Mouse (Mus musculus) lung, embryonic 15.5 days (tissue): ENCODE results near the gene Atp5d. TPM values are rescaled to one million over a fixed set of nuclear protein-coding genes. Genes with fewer than 3 reads are reported as not detected.

Source experiments
- ATAC-seq: fragments of 200-750 bp; cut with Nextera tagmentation; 2 replicates; pipeline ENCODE4 v1.8.0; 2017; ENCODE audit warnings: moderate number of reproducible peaks, borderline replicate concordance; ENCODE audit not compliant: low FRiP score, low TSS enrichment; ENCODE audit errors: extremely low read depth
- H3K27ac ChIP-seq: fragments of 300-500 bp; sonication (generic); 2 replicates; pipeline ENCODE4 v1.5.1; 2015; ENCODE audit warnings: moderate library complexity, mild to moderate bottlenecking, inconsistent platforms
- H3K27me3 ChIP-seq: fragments of 300-500 bp; sonication (generic); 2 replicates; pipeline ENCODE4 v1.6.1; 2015; ENCODE audit warnings: inconsistent platforms
- H3K36me3 ChIP-seq: fragments of 300-500 bp; sonication (generic); 2 replicates; pipeline ENCODE4 v1.6.1; 2015; ENCODE audit warnings: inconsistent platforms
- H3K4me1 ChIP-seq: fragments of 300-500 bp; sonication (generic); 2 replicates; pipeline ENCODE4 v1.6.1; 2015; ENCODE audit warnings: inconsistent platforms
- H3K4me2 ChIP-seq: fragments of 300-500 bp; sonication (generic); 2 replicates; pipeline ENCODE4 v1.6.1; 2015; ENCODE audit warnings: inconsistent platforms, mild to moderate bottlenecking, moderate library complexity
- H3K4me3 ChIP-seq: fragments of 300-500 bp; sonication (generic); 2 replicates; pipeline ENCODE4 v1.5.1; 2015; ENCODE audit warnings: mild to moderate bottlenecking, inconsistent platforms
- H3K9ac ChIP-seq: fragments of 300-500 bp; sonication (generic); 2 replicates; pipeline ENCODE4 v1.6.1; 2015; ENCODE audit warnings: inconsistent platforms
- H3K9me3 ChIP-seq: fragments of 300-500 bp; sonication (generic); 2 replicates; pipeline ENCODE4 v1.6.1; 2016; ENCODE audit warnings: inconsistent platforms
- WGBS: fragments of 180-500 bp; shearing (Covaris S2); methylation state at CpG from one replicate; pipeline ENCODE4 v1.1.7; 2015; 5-methylcytosine and 5-hydroxymethylcytosine counted together
- polyA plus RNA-seq: library from polyadenylated mRNA; unstranded; fragments of >200 nt; fragmentation: Nextera tagmentation; extraction: Ambion mirVana; gene quantifications from 2 replicates; pipeline ENCODE4 v1.2.1, GENCODE M21; 2015

The Atp5d gene
- polyA plus RNA-seq = 521 and 541 TPM in 2 replicates

- WGBS = under 1% methylated on average over 70 of the region's 94 CpGs
- peak within 1 kb of the TSS; percentile 70 for H3K9ac ChIP-seq
- peak within 1 kb of the TSS; percentile 61 for H3K4me3 ChIP-seq
- H3K36me3 ChIP-seq = peaks cover 4% of the 10 kb centered on the region
- ATAC-seq = no peak
- peak within 1 kb of the TSS; percentile 98 for H3K4me2 ChIP-seq
- peaks cover 53% of the 10 kb centered on the region for H3K27me3 ChIP-seq
- H3K4me1 ChIP-seq = peaks cover 58% of the 10 kb centered on the region
- no peaks in the 10 kb centered on the region for H3K9me3 ChIP-seq
- peak within 1 kb of the TSS; percentile 74 for H3K27ac ChIP-seq
Measured at GRCm38 (mm10) chr10:80138553-80139438, at the start of gene Atp5d. Gene Atp5d (plus strand): TSS chr10:80138632.

- 42% methylated on average over 4 of the region's 4 CpGs for WGBS
- no peak overlapping the region for H3K4me2 ChIP-seq
- no peak overlapping the region for H3K27ac ChIP-seq
- H3K36me3 ChIP-seq = no peaks in the 10 kb centered on the region
- no peak for ATAC-seq
- no peaks in the 10 kb centered on the region for H3K9me3 ChIP-seq
- H3K4me1 ChIP-seq = peaks cover 39% of the 10 kb centered on the region
- H3K27me3 ChIP-seq = no peaks in the 10 kb centered on the region
- H3K4me3 ChIP-seq = no peak overlapping the region
- no peak overlapping the region for H3K9ac ChIP-seq
Measured at GRCm38 (mm10) chr10:80089146-80089545, 49.3 kb upstream of the Atp5d start.

GRCm38 (mm10) chr10:80091527-80091926 lies 46.9 kb upstream of the Atp5d start:
- no peaks in the 10 kb centered on the region for H3K36me3 ChIP-seq
- no peaks in the 10 kb centered on the region for H3K9me3 ChIP-seq
- 89% methylated on average over 6 of the region's 6 CpGs for WGBS
- ATAC-seq = no peak
- no peaks in the 10 kb centered on the region for H3K27me3 ChIP-seq
- H3K4me3 ChIP-seq = no peak overlapping the region
- H3K4me2 ChIP-seq = no peak overlapping the region
- H3K9ac ChIP-seq = no peak overlapping the region
- H3K4me1 ChIP-seq = peaks cover 37% of the 10 kb centered on the region
- H3K27ac ChIP-seq = no peak overlapping the region

- 57% methylated on average over 5 of the region's 5 CpGs for WGBS
- H3K4me1 ChIP-seq = peaks cover 44% of the 10 kb centered on the region
Measured at GRCm38 (mm10) chr10:80092690-80093089, 45.7 kb upstream of the Atp5d start.

GRCm38 (mm10) chr10:80094085-80094484 lies 44.3 kb upstream of the Atp5d start:
- Histone ChIP-seq H3K9me3 (no peaks in the 10 kb centered on the region), H3K36me3 (no peaks in the 10 kb centered on the region), H3K9ac (no peak overlapping the region), H3K27ac (no peak overlapping the region), H3K4me3 (no peak overlapping the region), H3K4me1 (peaks cover 56% of the 10 kb centered on the region), H3K27me3 (no peaks in the 10 kb centered on the region), H3K4me2 (no peak overlapping the region)
- whole genome bisulfite sequencing = 83% methylated on average over 6 of the region's 6 CpGs
- no peak for ATAC-seq

More at GRCm38 (mm10) chr10:80092690-80093089, 45.7 kb upstream of the Atp5d start:
- peak; percentile 8; the same call in 1 of the 2 replicates for ATAC-seq
- no peak overlapping the region for H3K4me3 ChIP-seq
- H3K9me3 ChIP-seq = no peaks in the 10 kb centered on the region
- H3K36me3 ChIP-seq = no peaks in the 10 kb centered on the region
- H3K9ac ChIP-seq = no peak overlapping the region
- no peak overlapping the region for H3K4me2 ChIP-seq
- peak overlapping the region; percentile 52; the same call in 1 of the 2 replicates for H3K27ac ChIP-seq
- H3K27me3 ChIP-seq = no peaks in the 10 kb centered on the region

- Histone ChIP-seq H3K36me3 (no peaks in the 10 kb centered on the region), H3K9me3 (no peaks in the 10 kb centered on the region), H3K4me3 (no peak overlapping the region), H3K27ac (no peak overlapping the region), H3K9ac (no peak overlapping the region), H3K4me1 (peaks cover 56% of the 10 kb centered on the region), H3K4me2 (no peak overlapping the region), H3K27me3 (no peaks in the 10 kb centered on the region)
- no peak for ATAC-seq
- 61% methylated on average over 3 of the region's 3 CpGs for WGBS
Measured at GRCm38 (mm10) chr10:80094684-80095083, 43.7 kb upstream of the Atp5d start.

GRCm38 (mm10) chr10:80095547-80095946 lies 42.9 kb upstream of the Atp5d start:
- Histone ChIP-seq H3K4me3 (no peak overlapping the region), H3K4me1 (peaks cover 56% of the 10 kb centered on the region), H3K4me2 (no peak overlapping the region), H3K9me3 (no peaks in the 10 kb centered on the region), H3K36me3 (no peaks in the 10 kb centered on the region), H3K9ac (no peak overlapping the region), H3K27ac (peak overlapping the region; percentile 50), H3K27me3 (no peaks in the 10 kb centered on the region)
- 77% methylated on average over 5 of the region's 5 CpGs for WGBS
- ATAC-seq = no peak

- WGBS = 14% methylated on average over 5 of the region's 7 CpGs
- Histone ChIP-seq H3K4me1 (peaks cover 65% of the 10 kb centered on the region), H3K4me2 (peak overlapping the region; percentile 33), H3K27ac (peak overlapping the region; percentile 91), H3K9me3 (no peaks in the 10 kb centered on the region), H3K27me3 (no peaks in the 10 kb centered on the region), H3K9ac (no peak overlapping the region), H3K4me3 (no peak overlapping the region), H3K36me3 (no peaks in the 10 kb centered on the region)
- ATAC-seq = peak; percentile 42
Measured at GRCm38 (mm10) chr10:80097275-80097674, 41.2 kb upstream of the Atp5d start.

- WGBS = 71% methylated on average over 5 of the region's 5 CpGs
- Histone ChIP-seq H3K9ac (no peak overlapping the region), H3K4me2 (no peak overlapping the region), H3K36me3 (no peaks in the 10 kb centered on the region), H3K27me3 (no peaks in the 10 kb centered on the region), H3K4me3 (no peak overlapping the region), H3K27ac (peak overlapping the region; percentile 91), H3K4me1 (peaks cover 56% of the 10 kb centered on the region), H3K9me3 (no peaks in the 10 kb centered on the region)
- no peak for ATAC-seq
Measured at GRCm38 (mm10) chr10:80098630-80099029, 39.8 kb upstream of the Atp5d start.

GRCm38 (mm10) chr10:80100982-80101381 lies 37.5 kb upstream of the Atp5d start:
- Histone ChIP-seq H3K4me1 (peaks cover 51% of the 10 kb centered on the region), H3K9ac (no peak overlapping the region), H3K27ac (no peak overlapping the region), H3K9me3 (no peaks in the 10 kb centered on the region), H3K36me3 (no peaks in the 10 kb centered on the region), H3K4me3 (peak overlapping the region; percentile 98; the same call in 1 of the 2 replicates), H3K4me2 (peak overlapping the region; percentile 84), H3K27me3 (no peaks in the 10 kb centered on the region)
- ATAC-seq = no peak
- 38% methylated on average over 11 of the region's 11 CpGs for WGBS

GRCm38 (mm10) chr10:80102216-80102915 lies 36.1 kb upstream of the Atp5d start:
- Histone ChIP-seq H3K27me3 (no peaks in the 10 kb centered on the region), H3K9me3 (no peaks in the 10 kb centered on the region), H3K9ac (peak overlapping the region; percentile 97), H3K4me3 (peak overlapping the region; percentile 98), H3K27ac (peak overlapping the region; percentile 79), H3K4me1 (peaks cover 41% of the 10 kb centered on the region), H3K36me3 (no peaks in the 10 kb centered on the region), H3K4me2 (peak overlapping the region; percentile 84)
- ATAC-seq = peak; percentile 86; the same call in 1 of the 2 replicates
- 1% methylated on average over 59 of the region's 59 CpGs for WGBS

- WGBS = 77% methylated on average over 2 of the region's 2 CpGs
- Histone ChIP-seq H3K4me1 (peaks cover 35% of the 10 kb centered on the region), H3K9ac (no peak overlapping the region), H3K4me2 (peak overlapping the region; percentile 84; the same call in 1 of the 2 replicates), H3K9me3 (no peaks in the 10 kb centered on the region), H3K27me3 (no peaks in the 10 kb centered on the region), H3K36me3 (no peaks in the 10 kb centered on the region), H3K4me3 (no peak overlapping the region), H3K27ac (0 out of 2 replicates have a peak overlapping the region, but pooled peaks have one; percentile 79)
- ATAC-seq = no peak
Measured at GRCm38 (mm10) chr10:80103032-80103431, 35.4 kb upstream of the Atp5d start.
